Mouse (Mus musculus): ENCODE measurements at regions not wholly inside any gene's neighbourhood (a gene's known extent, or its start where the extent isn't known, plus 50 kb on each side); places are given as distances from the start of the nearest gene placed in this dataset.

DNA sequence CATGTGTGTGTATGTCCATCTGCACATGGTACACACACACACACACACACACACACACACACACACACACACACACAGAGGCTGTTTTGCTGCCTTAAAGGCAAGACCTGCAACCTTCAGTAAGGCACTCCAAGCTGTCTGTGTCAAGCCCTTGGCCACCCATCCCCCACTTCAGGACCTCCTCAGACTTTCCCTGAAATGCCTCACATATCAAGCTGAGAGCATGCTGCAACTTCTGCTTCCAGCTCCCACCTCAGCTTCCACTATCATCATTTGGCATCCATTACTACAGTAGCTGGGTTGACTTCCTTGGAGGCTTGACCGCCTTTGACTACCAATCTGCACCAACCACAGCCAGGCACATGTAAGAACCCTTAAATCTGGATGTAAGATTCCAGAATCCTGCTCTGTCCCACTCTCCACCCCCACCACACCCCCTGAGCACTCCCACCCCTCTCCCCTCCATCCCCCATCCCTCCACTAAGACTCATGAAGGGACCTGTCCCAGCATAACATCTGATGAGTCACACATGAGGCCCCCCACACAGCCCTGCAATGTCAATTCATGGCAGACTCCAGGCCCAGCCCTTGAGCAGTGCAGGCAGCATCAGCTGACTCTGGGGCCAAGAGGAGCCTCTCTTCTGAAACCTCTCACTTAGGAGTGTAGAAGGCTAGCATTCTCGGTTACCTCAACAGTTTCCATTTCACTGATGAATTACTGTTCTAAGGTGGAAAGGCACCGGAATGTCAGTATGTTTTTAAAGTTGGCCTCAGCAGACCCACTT is 196.8 kb upstream of the Dio3 start:
- no peaks in the 10 kb centered on the region for H3K4me1 ChIP-seq
- no peaks in the 10 kb centered on the region for H3K36me3 ChIP-seq (replicated peaks)
- no peak for ATAC-seq (ENCODE audit: low FRiP score)
- H3K9ac ChIP-seq = no peak overlapping the region
- H3K27me3 ChIP-seq = no peaks in the 10 kb centered on the region
- H3K9me3 ChIP-seq = no peaks in the 10 kb centered on the region
- H3K4me3 ChIP-seq (replicated peaks) = no peak overlapping the region
- no peak overlapping the region for H3K27ac ChIP-seq
- no peak overlapping the region for H3K4me2 ChIP-seq
- 97% methylated on average over 3 of the region's 3 CpGs for WGBS

DNA sequence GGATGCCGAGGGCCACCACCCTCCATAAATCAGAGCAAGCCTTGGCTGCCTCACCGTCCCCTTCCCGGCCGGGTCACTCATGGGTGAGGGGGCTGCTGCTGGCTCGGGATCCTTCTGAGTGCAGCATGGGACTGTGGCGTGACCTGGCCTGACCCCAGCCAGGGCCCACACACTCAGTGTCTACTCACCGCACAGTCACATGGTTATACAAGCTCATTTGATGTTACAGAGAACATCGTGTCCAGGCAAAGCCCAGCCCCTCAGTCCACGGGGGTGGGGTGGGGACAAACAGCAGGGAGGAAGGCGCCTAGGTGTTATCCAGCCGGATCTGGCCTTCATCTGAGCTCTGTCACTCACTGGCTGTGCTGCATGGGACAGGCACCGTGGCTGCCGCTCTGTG is 195.9 kb upstream of the Dio3 start:
- Histone ChIP-seq H3K27ac (no peak overlapping the region), H3K4me3 (replicated peaks) (no peak overlapping the region), H3K4me1 (no peaks in the 10 kb centered on the region), H3K9me3 (no peaks in the 10 kb centered on the region), H3K9ac (no peak overlapping the region), H3K4me2 (no peak overlapping the region), H3K27me3 (no peaks in the 10 kb centered on the region), H3K36me3 (replicated peaks) (no peaks in the 10 kb centered on the region)
- WGBS = 77% methylated on average over 13 of the region's 13 CpGs
- ATAC-seq (ENCODE audit: low FRiP score) = no peak

DNA sequence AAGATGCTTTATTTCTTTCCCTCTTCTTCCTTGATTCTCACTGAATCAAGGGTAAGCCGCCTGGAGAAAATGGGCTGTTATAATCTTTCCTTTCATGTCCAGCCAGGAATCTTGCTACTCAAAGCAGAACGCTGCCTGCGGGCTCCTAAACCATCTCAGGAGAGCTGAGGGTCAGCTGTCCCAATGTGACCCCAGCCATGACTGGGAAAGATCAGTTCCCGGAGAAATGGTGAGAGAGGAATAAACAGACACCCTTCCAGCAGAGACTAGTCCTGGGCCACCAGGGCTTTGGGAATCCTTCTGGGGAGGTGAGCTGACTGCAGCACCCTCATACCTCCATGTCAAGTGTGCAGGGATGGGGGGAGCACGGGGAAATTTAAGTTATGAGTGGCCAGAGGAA is 195.4 kb upstream of the Dio3 start:
- H3K4me1 ChIP-seq = no peaks in the 10 kb centered on the region
- H3K36me3 ChIP-seq (replicated peaks) = no peaks in the 10 kb centered on the region
- no peak overlapping the region for H3K9ac ChIP-seq
- ATAC-seq (ENCODE audit: low FRiP score) = no peak
- H3K27me3 ChIP-seq = no peaks in the 10 kb centered on the region
- 77% methylated on average over 5 of the region's 5 CpGs for WGBS
- no peak overlapping the region for H3K4me3 ChIP-seq (replicated peaks)
- H3K9me3 ChIP-seq = no peaks in the 10 kb centered on the region
- H3K27ac ChIP-seq = no peak overlapping the region
- H3K4me2 ChIP-seq = no peak overlapping the region

DNA sequence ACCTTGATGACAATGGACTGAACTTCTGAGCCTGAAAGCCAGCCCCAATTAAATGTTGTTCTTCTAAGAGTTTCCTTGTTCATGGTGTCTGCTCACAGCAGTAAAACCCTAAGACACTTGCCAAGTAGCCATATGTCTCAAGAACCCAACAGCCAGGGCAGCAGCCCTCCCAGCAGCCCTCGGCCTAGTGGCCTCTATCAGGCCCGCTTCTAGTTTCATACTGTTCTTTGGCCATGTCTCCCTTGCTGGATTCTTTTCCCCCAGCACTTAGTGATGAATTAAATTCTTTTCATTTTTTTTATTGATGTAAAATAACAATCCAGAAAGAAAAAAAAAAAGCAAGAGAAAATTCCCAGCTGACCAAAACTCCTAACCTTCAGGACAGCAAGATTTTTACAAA is 191.9 kb upstream of the Dio3 start:
- H3K4me3 ChIP-seq (replicated peaks) = no peak overlapping the region
- 92% methylated on average over 2 of the region's 2 CpGs for WGBS
- ATAC-seq (ENCODE audit: low FRiP score) = no peak
- no peaks in the 10 kb centered on the region for H3K9me3 ChIP-seq
- no peak overlapping the region for H3K4me2 ChIP-seq
- H3K27ac ChIP-seq = no peak overlapping the region
- H3K9ac ChIP-seq = no peak overlapping the region
- H3K36me3 ChIP-seq (replicated peaks) = no peaks in the 10 kb centered on the region
- H3K27me3 ChIP-seq = no peaks in the 10 kb centered on the region
- H3K4me1 ChIP-seq = no peaks in the 10 kb centered on the region; the same call in 1 of the 2 replicates

DNA sequence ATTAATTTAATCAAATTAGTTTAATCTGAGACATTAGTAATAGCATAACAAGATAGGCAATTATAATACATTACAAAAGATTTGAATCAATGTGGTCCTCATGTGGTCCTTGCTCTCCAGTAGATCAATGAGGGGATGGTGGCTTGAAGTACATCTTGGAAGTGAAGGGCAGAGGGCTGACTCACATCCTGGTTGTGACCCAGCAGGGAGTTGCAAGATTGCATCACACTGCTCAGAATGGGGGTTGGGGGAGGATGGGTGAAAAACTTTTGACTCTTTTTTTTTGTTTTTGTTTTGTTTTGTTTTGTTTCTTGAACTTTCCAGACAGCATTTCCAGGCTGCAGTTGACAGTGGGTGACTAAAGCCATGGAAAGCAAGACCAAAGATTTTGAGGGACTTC is 191.1 kb upstream of the Dio3 start:
- H3K4me1 ChIP-seq = no peaks in the 10 kb centered on the region; the same call in 1 of the 2 replicates
- H3K9me3 ChIP-seq = no peaks in the 10 kb centered on the region
- no peak for ATAC-seq (ENCODE audit: low FRiP score)
- no peaks in the 10 kb centered on the region for H3K36me3 ChIP-seq (replicated peaks)
- no peak overlapping the region for H3K9ac ChIP-seq
- no peaks in the 10 kb centered on the region for H3K27me3 ChIP-seq
- H3K27ac ChIP-seq = no peak overlapping the region
- H3K4me2 ChIP-seq = no peak overlapping the region
- H3K4me3 ChIP-seq (replicated peaks) = no peak overlapping the region

DNA sequence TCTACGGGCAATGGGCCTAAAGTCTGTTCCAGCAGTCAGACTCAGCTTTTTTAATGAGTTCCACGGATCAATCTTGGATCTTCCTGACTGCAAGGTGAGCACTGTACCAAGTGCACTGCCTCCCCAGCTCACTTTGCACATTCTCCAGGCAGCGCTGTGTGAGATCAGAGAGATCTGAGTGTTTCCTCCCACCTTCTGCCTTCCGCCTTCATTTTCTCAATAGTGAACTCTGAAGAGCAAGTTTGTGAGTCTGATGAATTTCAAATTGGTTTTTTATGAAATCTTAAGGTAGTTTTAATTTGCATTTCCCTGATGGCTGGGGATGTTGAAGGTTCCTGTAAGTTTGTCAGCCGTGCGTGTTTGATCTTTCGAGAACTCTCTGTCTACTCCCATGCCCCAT is 176.7 kb upstream of the Dio3 start:
- peaks cover 8% of the 10 kb centered on the region for H3K9me3 ChIP-seq
- 88% methylated on average over 7 of the region's 7 CpGs for WGBS
- H3K9ac ChIP-seq = no peak overlapping the region
- H3K27ac ChIP-seq = no peak overlapping the region
- H3K4me2 ChIP-seq = no peak overlapping the region
- H3K27me3 ChIP-seq = no peaks in the 10 kb centered on the region
- no peaks in the 10 kb centered on the region for H3K36me3 ChIP-seq (replicated peaks)
- H3K4me1 ChIP-seq = no peaks in the 10 kb centered on the region
- no peak for ATAC-seq (ENCODE audit: low FRiP score)
- no peak overlapping the region for H3K4me3 ChIP-seq (replicated peaks)

DNA sequence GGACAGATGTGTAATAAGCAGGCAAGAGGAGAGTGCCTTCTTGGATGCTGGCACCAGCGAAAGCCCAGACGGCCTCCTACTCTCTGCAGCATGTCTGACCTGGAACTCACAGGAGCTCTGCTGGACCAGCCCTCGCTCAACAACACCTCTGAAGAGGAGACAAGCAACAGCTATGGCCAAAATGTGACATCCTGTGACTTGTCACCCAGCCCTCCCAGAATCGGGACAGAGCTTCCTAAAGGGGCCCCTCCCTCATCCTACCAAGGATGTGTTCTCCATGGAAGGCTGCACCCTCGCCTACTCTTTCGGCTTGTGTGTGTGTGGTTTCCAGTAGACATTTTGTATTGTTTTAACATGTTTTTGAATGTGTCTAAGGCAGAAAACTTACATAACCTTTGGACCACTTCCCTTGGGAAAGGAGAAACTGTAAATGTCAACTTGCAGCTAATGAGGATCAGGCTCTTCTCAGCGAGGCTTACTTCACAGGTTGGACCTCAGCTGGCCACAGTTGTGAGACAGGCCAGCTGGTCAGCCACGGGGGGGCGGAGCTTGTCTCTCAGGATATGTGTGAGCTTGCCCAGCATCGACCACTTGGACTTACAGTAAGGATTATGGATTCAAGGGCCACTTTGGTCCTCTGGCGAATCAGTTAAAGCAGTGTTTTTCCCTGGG is 166.7 kb upstream of the Dio3 start:
- Histone ChIP-seq H3K4me3 (replicated peaks) (no peak overlapping the region), H3K27me3 (no peaks in the 10 kb centered on the region), H3K4me2 (no peak overlapping the region), H3K27ac (no peak overlapping the region), H3K9ac (no peak overlapping the region), H3K9me3 (no peaks in the 10 kb centered on the region), H3K4me1 (peaks cover 4% of the 10 kb centered on the region; the same call in 1 of the 2 replicates), H3K36me3 (replicated peaks) (no peaks in the 10 kb centered on the region)
- WGBS = 84% methylated on average over 11 of the region's 11 CpGs
- no peak for ATAC-seq (ENCODE audit: low FRiP score)

DNA sequence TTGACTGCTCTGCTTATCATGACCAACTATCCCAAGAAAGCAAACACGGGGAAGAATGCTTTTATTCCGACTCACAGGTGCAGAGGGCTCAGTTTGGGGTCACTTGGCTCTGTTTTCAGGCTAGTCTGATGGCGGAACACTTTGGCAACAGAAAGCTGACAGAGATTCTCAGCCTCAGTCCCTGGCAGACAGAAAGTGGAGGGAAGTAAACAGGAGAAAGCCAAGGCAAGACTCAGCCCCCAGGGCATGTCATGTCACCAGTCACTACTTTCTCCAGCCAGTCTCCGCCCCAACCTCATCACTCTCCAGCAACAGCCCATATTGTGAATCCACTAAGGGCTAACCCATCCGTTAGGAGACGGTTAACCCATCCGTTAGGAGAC is 166.2 kb upstream of the Dio3 start:
- no peaks in the 10 kb centered on the region for H3K27me3 ChIP-seq
- H3K36me3 ChIP-seq (replicated peaks) = no peaks in the 10 kb centered on the region
- peaks cover 4% of the 10 kb centered on the region; the same call in 1 of the 2 replicates for H3K4me1 ChIP-seq
- H3K4me2 ChIP-seq = no peak overlapping the region
- no peak overlapping the region for H3K27ac ChIP-seq
- H3K9me3 ChIP-seq = no peaks in the 10 kb centered on the region
- WGBS = 90% methylated on average over 7 of the region's 7 CpGs
- H3K9ac ChIP-seq = no peak overlapping the region
- ATAC-seq (ENCODE audit: low FRiP score) = no peak
- no peak overlapping the region for H3K4me3 ChIP-seq (replicated peaks)

DNA sequence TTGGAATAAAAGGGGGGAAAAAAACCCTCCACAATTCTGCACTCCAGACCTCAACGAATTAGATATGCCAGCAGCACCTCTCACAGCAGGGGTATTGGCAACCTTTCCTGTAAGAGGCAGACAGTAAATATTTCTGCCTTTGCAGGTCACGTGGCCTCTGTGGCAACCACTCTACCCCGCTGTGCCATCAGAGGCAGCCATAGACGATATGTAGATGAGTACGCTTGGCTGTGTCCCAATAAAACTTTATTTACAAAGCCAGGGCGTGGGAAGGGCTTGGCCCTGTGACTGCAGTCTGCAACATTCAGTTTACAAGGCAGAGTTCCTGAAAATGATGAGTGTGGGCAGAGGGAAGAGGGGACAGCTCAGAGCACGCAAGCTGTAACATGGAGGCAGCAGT is 158.7 kb upstream of the Dio3 start:
- no peak for ATAC-seq (ENCODE audit: low FRiP score)
- Histone ChIP-seq H3K36me3 (replicated peaks) (no peaks in the 10 kb centered on the region), H3K4me3 (replicated peaks) (no peak overlapping the region), H3K27me3 (no peaks in the 10 kb centered on the region), H3K4me1 (no peaks in the 10 kb centered on the region; the same call in 1 of the 2 replicates), H3K9me3 (no peaks in the 10 kb centered on the region), H3K27ac (no peak overlapping the region), H3K4me2 (no peak overlapping the region), H3K9ac (no peak overlapping the region)
- 70% methylated on average over 7 of the region's 7 CpGs for WGBS

DNA sequence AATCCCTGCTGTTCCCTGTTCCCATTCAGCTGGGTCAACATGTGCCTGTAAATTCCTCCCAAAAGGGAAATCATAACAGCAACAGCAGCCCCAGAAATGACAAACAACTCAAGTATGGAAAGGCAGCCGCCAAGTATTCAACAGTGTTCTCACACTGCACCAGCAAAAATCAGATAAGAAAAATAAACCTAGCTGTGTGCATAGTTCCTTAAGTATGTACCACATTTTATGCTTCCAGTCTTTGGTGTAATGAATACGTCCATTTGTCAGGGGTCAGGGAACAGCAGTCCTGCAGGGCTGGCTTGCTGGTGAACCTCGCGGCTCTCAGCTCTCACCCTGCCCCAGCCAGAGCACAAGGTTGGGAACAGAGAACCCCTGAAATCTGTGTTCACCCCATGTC is 155.9 kb upstream of the Dio3 start:
- H3K9me3 ChIP-seq = no peaks in the 10 kb centered on the region
- H3K4me2 ChIP-seq = no peak overlapping the region
- H3K27ac ChIP-seq = no peak overlapping the region
- H3K27me3 ChIP-seq = no peaks in the 10 kb centered on the region
- H3K36me3 ChIP-seq (replicated peaks) = no peaks in the 10 kb centered on the region
- no peak overlapping the region for H3K4me3 ChIP-seq (replicated peaks)
- ATAC-seq (ENCODE audit: low FRiP score) = no peak
- no peak overlapping the region for H3K9ac ChIP-seq
- WGBS = 84% methylated on average over 4 of the region's 4 CpGs
- peaks cover 5% of the 10 kb centered on the region; the same call in 1 of the 2 replicates for H3K4me1 ChIP-seq

DNA sequence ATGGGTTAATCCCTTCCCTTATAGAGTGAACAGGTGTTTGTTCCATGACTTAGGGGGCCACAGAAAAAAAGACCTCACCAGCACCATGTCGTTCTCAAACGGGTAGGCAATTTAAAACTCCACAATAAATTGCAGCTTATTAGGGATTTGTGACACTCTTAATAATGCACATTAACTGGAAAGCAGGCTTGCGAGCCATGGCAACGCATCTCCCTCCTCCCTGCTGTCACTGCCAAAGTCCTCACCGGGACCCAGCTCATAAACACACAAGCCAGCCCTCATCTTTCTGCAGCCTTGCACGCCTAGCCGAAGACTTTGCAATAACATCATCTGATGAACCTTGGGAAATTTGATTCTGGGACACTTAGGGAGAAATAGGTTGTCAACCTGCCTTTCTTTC is 152.3 kb upstream of the Dio3 start:
- Histone ChIP-seq H3K4me3 (replicated peaks) (no peak overlapping the region), H3K4me2 (no peak overlapping the region), H3K36me3 (replicated peaks) (no peaks in the 10 kb centered on the region), H3K4me1 (peaks cover 5% of the 10 kb centered on the region; the same call in 1 of the 2 replicates), H3K27ac (no peak overlapping the region), H3K27me3 (no peaks in the 10 kb centered on the region), H3K9me3 (no peaks in the 10 kb centered on the region), H3K9ac (no peak overlapping the region)
- 44% methylated on average over 7 of the region's 7 CpGs for WGBS
- ATAC-seq (ENCODE audit: low FRiP score) = no peak

DNA sequence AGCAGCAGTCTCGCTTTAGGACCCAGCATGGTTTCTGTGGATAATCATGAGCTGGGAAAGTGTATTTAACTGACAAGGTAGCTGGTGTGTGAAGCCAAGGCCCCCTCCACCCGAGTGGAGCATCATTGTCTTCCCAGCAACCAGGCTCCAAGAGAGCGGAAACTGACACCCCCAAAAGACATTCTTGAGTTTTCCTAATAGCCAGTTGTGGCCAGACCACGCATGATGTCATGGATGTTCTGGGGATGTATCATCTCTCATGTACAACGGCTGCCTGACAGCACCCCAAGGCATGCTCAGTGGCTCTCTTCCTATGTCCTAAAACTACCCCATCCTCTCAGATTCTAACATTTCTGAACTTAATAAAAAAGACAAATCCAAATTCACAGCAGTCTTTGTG is 133.5 kb upstream of the Dio3 start:
- WGBS = 65% methylated on average over 5 of the region's 5 CpGs
- no peaks in the 10 kb centered on the region for H3K36me3 ChIP-seq (replicated peaks)
- no peak overlapping the region for H3K27ac ChIP-seq
- no peaks in the 10 kb centered on the region for H3K9me3 ChIP-seq
- H3K4me3 ChIP-seq (replicated peaks) = no peak overlapping the region
- H3K4me1 ChIP-seq = no peaks in the 10 kb centered on the region
- no peak for ATAC-seq (ENCODE audit: low FRiP score)
- no peaks in the 10 kb centered on the region for H3K27me3 ChIP-seq
- H3K4me2 ChIP-seq = no peak overlapping the region
- H3K9ac ChIP-seq = no peak overlapping the region

Measured in forebrain, embryonic 12.5 days (tissue).